Mouse (Mus musculus): ENCODE measurements around the gene Ints11. TPM values are rescaled to one million over a fixed set of nuclear protein-coding genes. Genes with fewer than 3 reads are reported as not detected.

Ints11 gene
- polyA plus RNA-seq, 1 experiment from 2014 or later = 95.4 TPM

DNA sequence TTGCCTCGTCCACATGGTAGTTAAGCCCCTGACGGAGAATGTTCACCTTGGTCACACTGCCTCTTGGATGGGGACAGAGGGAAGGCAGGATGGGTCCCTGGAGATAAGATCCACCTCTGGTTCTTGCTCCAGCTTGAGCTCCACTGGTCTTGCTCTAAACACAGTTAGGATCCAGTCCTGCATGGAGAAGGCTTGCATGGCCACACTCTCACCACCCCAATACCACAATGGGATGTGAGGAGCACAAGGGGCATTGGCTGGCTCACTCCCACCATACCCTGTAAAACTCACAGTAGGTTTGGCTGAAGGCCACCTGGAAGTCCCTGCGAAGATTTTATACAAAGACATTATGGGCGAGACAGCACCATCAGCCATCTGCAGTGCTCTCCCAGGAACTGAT lies 39.4 kb downstream of the Ints11 start:
- no peaks in the 10 kb centered on the region for H3K9me3 ChIP-seq
- no peak overlapping the region for H3K4me2 ChIP-seq (replicated peaks)
- H3K27me3 ChIP-seq = no peaks in the 10 kb centered on the region
- H3K9ac ChIP-seq (replicated peaks) = no peak overlapping the region
- H3K4me3 ChIP-seq = no peak overlapping the region
- H3K4me1 ChIP-seq = no peaks in the 10 kb centered on the region
- no peak overlapping the region for H3K27ac ChIP-seq (replicated peaks)
- H3K36me3 ChIP-seq = peaks cover 35% of the 10 kb centered on the region
- WGBS = 85% methylated on average over 4 of the region's 4 CpGs
- no peak for ATAC-seq (ENCODE audit: low FRiP score, low read depth)

GRCm38 (mm10) chr4:155932031-155932430 lies 62.7 kb downstream of the Ints11 start:
- no peak overlapping the region for H3K9ac ChIP-seq (replicated peaks)
- H3K4me2 ChIP-seq (replicated peaks) = no peak overlapping the region
- no peaks in the 10 kb centered on the region for H3K27me3 ChIP-seq
- no peaks in the 10 kb centered on the region for H3K9me3 ChIP-seq
- H3K27ac ChIP-seq (replicated peaks) = no peak overlapping the region
- H3K4me1 ChIP-seq = no peaks in the 10 kb centered on the region
- no peaks in the 10 kb centered on the region for H3K36me3 ChIP-seq
- ATAC-seq (ENCODE audit: low FRiP score, low read depth) = no peak
- WGBS = 71% methylated on average over 1 of the region's 1 CpGs
- no peak overlapping the region for H3K4me3 ChIP-seq

Small RNA genes within 50 kb of the gene (microRNA-seq; reads per million reads assigned to microRNA genes)
- gene Gm22991 = not detected

Other genes with a start within 250 kb of the Ints11 start
- gene Cdk11b, start 244.7 kb upstream of the Ints11 start, polyA plus RNA-seq (2016; fragmentation: Nextera tagmentation; extraction: Ambion mirVana) = 84.0 and 84.9 TPM in 2 replicates
- gene Gm10563, start 224.1 kb upstream of the Ints11 start, polyA plus RNA-seq (2016; fragmentation: Nextera tagmentation; extraction: Ambion mirVana) = not detected in 2 replicates
- gene Mmp23, start 216.2 kb upstream of the Ints11 start, polyA plus RNA-seq (2016; fragmentation: Nextera tagmentation; extraction: Ambion mirVana) = 4.4 and 5.7 TPM in 2 replicates
- gene Mib2, start 200.3 kb upstream of the Ints11 start, polyA plus RNA-seq (2016; fragmentation: Nextera tagmentation; extraction: Ambion mirVana) = 32.7 and 35.0 TPM in 2 replicates
- 5.7 and 7.0 TPM in 2 replicates for gene Fndc10, start 175.2 kb upstream of the Ints11 start, polyA plus RNA-seq (2016; fragmentation: Nextera tagmentation; extraction: Ambion mirVana)
- 140 TPM in 2 replicates for gene Ssu72, start 164.7 kb upstream of the Ints11 start, polyA plus RNA-seq (2016; fragmentation: Nextera tagmentation; extraction: Ambion mirVana)
- 4.2 and 4.7 TPM in 2 replicates for gene Tmem240, start 134.7 kb upstream of the Ints11 start, polyA plus RNA-seq (2016; fragmentation: Nextera tagmentation; extraction: Ambion mirVana)
- 87.1 and 97.3 TPM in 2 replicates for gene Atad3a, start 108.5 kb upstream of the Ints11 start, polyA plus RNA-seq (2016; fragmentation: Nextera tagmentation; extraction: Ambion mirVana)
- 13.9 and 14.6 TPM in 2 replicates for gene Vwa1, start 94.8 kb upstream of the Ints11 start, polyA plus RNA-seq (2016; fragmentation: Nextera tagmentation; extraction: Ambion mirVana)
- 0.38 and 0.63 TPM in 2 replicates for gene Tmem88b, start 83.7 kb upstream of the Ints11 start, polyA plus RNA-seq (2016; fragmentation: Nextera tagmentation; extraction: Ambion mirVana)
- gene Ankrd65, start 79.1 kb upstream of the Ints11 start, polyA plus RNA-seq (2016; fragmentation: Nextera tagmentation; extraction: Ambion mirVana) = not detected in 2 replicates
- gene Mrpl20, start 66.7 kb upstream of the Ints11 start, polyA plus RNA-seq (2016; fragmentation: Nextera tagmentation; extraction: Ambion mirVana) = 207 and 220 TPM in 2 replicates
- gene Ccnl2, start 57.1 kb upstream of the Ints11 start, polyA plus RNA-seq (2016; fragmentation: Nextera tagmentation; extraction: Ambion mirVana) = 206 and 218 TPM in 2 replicates
- gene Aurkaip1, start 38.3 kb upstream of the Ints11 start, polyA plus RNA-seq (2016; fragmentation: Nextera tagmentation; extraction: Ambion mirVana) = 130 and 136 TPM in 2 replicates
- 31.9 and 36.0 TPM in 2 replicates for gene Mxra8, start 29.9 kb upstream of the Ints11 start, polyA plus RNA-seq (2016; fragmentation: Nextera tagmentation; extraction: Ambion mirVana)
- 8.4 and 9.8 TPM in 2 replicates for gene Dvl1, start 22.1 kb upstream of the Ints11 start, polyA plus RNA-seq (2016; fragmentation: Nextera tagmentation; extraction: Ambion mirVana)
- 0.51 and 0.57 TPM in 2 replicates for gene Tas1r3, start 6.2 kb upstream of the Ints11 start, polyA plus RNA-seq (2016; fragmentation: Nextera tagmentation; extraction: Ambion mirVana)
- gene Cptp, start 106 bp upstream of the Ints11 start, polyA plus RNA-seq (2016; fragmentation: Nextera tagmentation; extraction: Ambion mirVana) = 21.7 and 23.5 TPM in 2 replicates
- gene Pusl1, start 22.2 kb downstream of the Ints11 start, polyA plus RNA-seq (2016; fragmentation: Nextera tagmentation; extraction: Ambion mirVana) = 47.7 and 51.9 TPM in 2 replicates
- 54.6 and 61.2 TPM in 2 replicates for gene Acap3, start 22.3 kb downstream of the Ints11 start, polyA plus RNA-seq (2016; fragmentation: Nextera tagmentation; extraction: Ambion mirVana)
- 159 and 161 TPM in 2 replicates for gene Ube2j2, start 74.3 kb downstream of the Ints11 start, polyA plus RNA-seq (2016; fragmentation: Nextera tagmentation; extraction: Ambion mirVana)
- 16.0 and 18.1 TPM in 2 replicates for gene C1qtnf12, start 92.8 kb downstream of the Ints11 start, polyA plus RNA-seq (2016; fragmentation: Nextera tagmentation; extraction: Ambion mirVana)
- 19.1 and 23.0 TPM in 2 replicates for gene B3galt6, start 123.1 kb downstream of the Ints11 start, polyA plus RNA-seq (2016; fragmentation: Nextera tagmentation; extraction: Ambion mirVana)
- gene Sdf4, start 123.3 kb downstream of the Ints11 start, polyA plus RNA-seq (2016; fragmentation: Nextera tagmentation; extraction: Ambion mirVana) = 120 and 130 TPM in 2 replicates
- gene Tnfrsf4, start 144.3 kb downstream of the Ints11 start, polyA plus RNA-seq (2016; fragmentation: Nextera tagmentation; extraction: Ambion mirVana) = 0.52 and 0.77 TPM in 2 replicates
- gene Tnfrsf18, start 156.6 kb downstream of the Ints11 start, polyA plus RNA-seq (2016; fragmentation: Nextera tagmentation; extraction: Ambion mirVana) = 2.2 and 2.4 TPM in 2 replicates
- not detected in 2 replicates for gene Ttll10, start 189.9 kb downstream of the Ints11 start, polyA plus RNA-seq (2016; fragmentation: Nextera tagmentation; extraction: Ambion mirVana)
- 59.8 and 60.0 TPM in 2 replicates for gene 9430015G10Rik, start 240.4 kb downstream of the Ints11 start, polyA plus RNA-seq (2016; fragmentation: Nextera tagmentation; extraction: Ambion mirVana)

All from midbrain, embryonic 12.5 days (tissue).